Mouse (Mus musculus) E14TG2a.4 (cell line): ENCODE results near the gene Lypd6.

Source experiments
- H3K27me3 ChIP-seq: 2 replicates; pipeline ENCODE4 v1.6.1; 2014; ENCODE audit warnings: low read length, control low read depth; ENCODE audit not compliant: insufficient read depth
- H3K36me3 ChIP-seq: 2 replicates; pipeline ENCODE4 v1.6.1; 2014; ENCODE audit warnings: low read length, control low read depth; ENCODE audit not compliant: insufficient read depth
- H3K4me1 ChIP-seq: replicated peaks from 2 replicates; pipeline ENCODE4 v1.6.1; 2014; ENCODE audit warnings: low read depth, low read length, control low read depth
- H3K4me3 ChIP-seq: replicated peaks from 2 replicates; pipeline ENCODE4 v1.5.1; 2014; ENCODE audit warnings: mild to moderate bottlenecking, low read length
- H3K9me3 ChIP-seq: 2 replicates; pipeline ENCODE4 v1.6.1; 2014; ENCODE audit warnings: low read length, control low read depth
- CTCF ChIP-seq: conservative IDR thresholded peaks from 2 replicates; pipeline ENCODE4 v1.5.1; 2014; ENCODE audit warnings: low read length
- NANOG ChIP-seq: IDR thresholded peaks from 2 replicates; pipeline ENCODE4 v1.6.1; 2014; ENCODE audit warnings: borderline replicate concordance, low read length, mixed read lengths
- POU5F1 ChIP-seq: IDR thresholded peaks from 2 replicates; pipeline ENCODE4 v1.6.1; 2014; ENCODE audit warnings: low read length, borderline replicate concordance

Lypd6 gene

DNA sequence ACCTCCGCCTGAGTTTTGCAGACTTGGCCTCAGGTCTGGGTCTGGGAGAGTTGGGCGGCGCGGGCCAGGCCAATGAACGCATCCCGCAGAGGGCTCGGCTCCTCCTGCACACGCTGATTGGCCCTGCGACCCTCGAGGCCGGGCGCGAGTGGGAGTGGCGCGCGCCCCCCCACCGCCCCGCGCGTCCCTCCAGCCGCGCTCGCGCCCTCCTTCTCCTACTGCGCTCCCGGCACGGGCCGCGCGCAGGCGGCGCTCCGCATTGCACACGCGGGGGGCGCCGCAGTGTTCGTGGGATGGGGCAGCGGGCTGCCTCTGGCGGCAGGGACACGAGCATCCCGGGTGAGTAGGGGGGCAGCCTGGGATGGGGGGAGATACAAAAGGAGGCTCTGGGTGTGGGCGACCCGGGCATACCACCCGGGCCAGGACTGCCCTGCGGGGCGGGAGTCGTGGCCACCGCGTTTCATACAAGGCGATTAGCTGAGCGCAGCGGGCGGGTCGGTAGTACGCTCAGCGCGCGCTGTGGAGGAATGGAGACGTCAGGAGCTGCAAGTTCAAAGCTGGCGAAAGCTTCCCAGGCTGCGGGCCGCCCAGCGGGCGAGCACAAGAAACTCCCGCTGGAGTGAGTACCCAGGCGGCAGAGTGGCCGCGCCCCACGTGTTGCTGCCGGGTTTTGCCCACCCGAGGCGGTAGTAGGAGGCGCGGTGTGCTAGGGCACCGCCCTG is at the start of gene Lypd6:
Lypd6 (plus strand) TSS at position 184 of the 722 bp plus-strand sequence.
- no peak for TF ChIP-seq CTCF
- no peak for TF ChIP-seq POU5F1
- H3K27me3 ChIP-seq, result peaks cover 34% of the 10 kb centered on the region

DNA sequence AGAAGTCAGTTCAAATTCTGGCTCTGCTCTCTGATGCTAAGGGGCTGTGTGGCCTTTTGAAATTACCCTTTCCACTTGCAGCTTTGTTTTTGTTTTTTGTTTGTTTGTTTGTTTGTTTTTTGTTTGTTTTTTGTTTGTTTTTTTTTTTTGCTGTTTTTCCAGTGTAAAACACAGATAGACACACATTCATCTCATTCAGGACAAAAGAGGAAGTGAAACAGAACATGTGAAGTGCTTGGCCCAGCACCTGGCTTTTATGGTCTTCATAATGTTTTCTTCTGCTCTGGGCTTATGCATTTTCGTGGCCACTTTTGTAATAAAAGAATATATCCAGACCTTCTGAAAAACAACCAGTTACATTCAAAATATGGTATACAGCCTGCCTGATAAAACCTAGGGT is 46.8 kb upstream of the Lypd6 start:
- no peak overlapping the region for H3K4me3 ChIP-seq

More for the DNA sequence above, at the start of gene Lypd6:
- Histone ChIP-seq H3K4me1 (peaks cover 12% of the 10 kb centered on the region), H3K9me3 (no peaks in the 10 kb centered on the region), H3K4me3 (peak within 1 kb of the TSS; percentile 92), H3K36me3 (no peaks in the 10 kb centered on the region)

DNA sequence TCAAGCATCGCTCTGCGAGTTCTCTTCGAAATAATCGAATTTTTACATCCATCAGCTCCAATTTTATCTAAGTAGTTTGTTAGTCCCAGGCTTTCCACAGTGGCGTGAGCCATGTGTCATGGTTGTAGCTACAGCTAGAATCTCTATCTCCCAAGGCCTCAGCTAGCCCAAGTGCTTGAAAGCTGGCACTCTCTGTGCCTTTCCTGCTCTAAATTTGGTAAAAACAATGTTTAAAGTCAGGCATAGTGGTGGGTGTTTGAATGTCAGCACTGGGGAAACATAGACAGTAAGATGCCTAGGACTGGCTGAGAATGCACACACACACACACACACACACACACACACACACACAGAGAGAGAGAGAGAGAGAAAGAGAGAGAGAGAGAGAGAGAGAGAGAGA is 40.7 kb upstream of the Lypd6 start:
- H3K36me3 ChIP-seq, result no peaks in the 10 kb centered on the region
- TF ChIP-seq CTCF, result no peak
- TF ChIP-seq NANOG, result no peak
- no peak for TF ChIP-seq POU5F1
- no peak overlapping the region for H3K4me3 ChIP-seq
- no peaks in the 10 kb centered on the region for H3K27me3 ChIP-seq
- H3K9me3 ChIP-seq, result no peaks in the 10 kb centered on the region
- H3K4me1 ChIP-seq, result peaks cover 3% of the 10 kb centered on the region

More for the DNA sequence above, 46.8 kb upstream of the Lypd6 start:
- no peak for TF ChIP-seq CTCF
- TF ChIP-seq NANOG, result no peak
- TF ChIP-seq POU5F1, result no peak
- H3K36me3 ChIP-seq, result no peaks in the 10 kb centered on the region
- H3K9me3 ChIP-seq, result no peaks in the 10 kb centered on the region
- H3K4me1 ChIP-seq, result peaks cover 14% of the 10 kb centered on the region
- H3K27me3 ChIP-seq, result no peaks in the 10 kb centered on the region

DNA sequence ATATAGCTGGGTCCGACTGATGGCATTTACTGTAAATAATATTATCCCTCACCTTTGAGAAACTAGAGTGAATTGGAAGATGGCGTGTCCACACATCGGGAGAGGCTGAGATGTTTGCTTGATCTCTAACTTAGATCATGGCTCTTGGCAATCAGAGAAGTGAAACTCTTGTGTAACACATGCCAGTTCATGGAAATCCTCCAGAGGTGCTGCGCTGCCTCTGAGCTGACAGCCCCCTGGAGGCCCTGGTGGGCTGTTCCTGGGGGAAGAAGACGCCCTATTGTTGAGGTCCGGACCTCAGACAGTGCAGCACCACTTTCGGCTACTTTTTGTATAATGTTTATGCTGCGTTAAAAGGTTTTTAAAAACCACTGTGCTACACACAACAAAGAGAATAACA is 37.3 kb upstream of the Lypd6 start:
- H3K4me1 ChIP-seq, result no peaks in the 10 kb centered on the region
- no peaks in the 10 kb centered on the region for H3K36me3 ChIP-seq
- H3K9me3 ChIP-seq, result no peaks in the 10 kb centered on the region
- TF ChIP-seq CTCF, result no peak
- no peak for TF ChIP-seq NANOG
- TF ChIP-seq POU5F1, result no peak
- no peaks in the 10 kb centered on the region for H3K27me3 ChIP-seq
- H3K4me3 ChIP-seq, result no peak overlapping the region

DNA sequence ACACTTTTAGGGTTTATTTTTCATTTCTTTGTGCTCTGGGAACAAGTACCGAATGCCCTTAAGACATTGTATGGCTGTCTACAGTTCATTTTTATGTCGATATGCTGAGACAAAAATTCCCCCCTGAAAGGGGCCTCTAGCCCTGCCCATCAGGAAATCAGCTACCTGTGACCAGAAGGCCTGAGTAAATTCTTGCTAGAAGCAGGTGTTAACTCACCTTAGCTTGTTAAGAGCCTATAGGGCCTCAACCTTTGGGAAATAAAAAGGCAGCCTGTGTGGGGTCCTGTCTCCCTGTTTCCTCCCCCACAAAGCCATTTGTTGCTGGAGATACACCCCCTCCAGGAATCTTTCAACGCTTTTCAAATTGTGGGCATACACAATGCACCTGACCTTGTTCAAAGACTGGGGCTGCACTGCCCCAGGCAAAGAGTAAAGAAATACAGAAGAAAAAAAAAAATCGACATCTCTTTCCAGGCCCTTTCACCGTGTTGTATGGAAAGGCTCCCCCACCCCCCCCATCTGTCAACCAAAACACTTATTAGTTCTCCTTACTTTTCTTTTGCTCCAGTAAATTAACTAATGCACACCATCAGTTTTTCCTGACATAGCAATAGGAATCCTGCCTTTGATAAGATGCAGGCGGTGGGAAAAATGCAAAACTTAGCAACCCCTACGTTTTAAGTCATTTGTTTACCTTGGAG is 21.9 kb upstream of the Lypd6 start:
- Histone ChIP-seq H3K36me3 (no peaks in the 10 kb centered on the region), H3K27me3 (no peaks in the 10 kb centered on the region), H3K4me3 (no peak overlapping the region), H3K9me3 (no peaks in the 10 kb centered on the region), H3K4me1 (peaks cover 20% of the 10 kb centered on the region)
- TF ChIP-seq NANOG, result no peak

DNA sequence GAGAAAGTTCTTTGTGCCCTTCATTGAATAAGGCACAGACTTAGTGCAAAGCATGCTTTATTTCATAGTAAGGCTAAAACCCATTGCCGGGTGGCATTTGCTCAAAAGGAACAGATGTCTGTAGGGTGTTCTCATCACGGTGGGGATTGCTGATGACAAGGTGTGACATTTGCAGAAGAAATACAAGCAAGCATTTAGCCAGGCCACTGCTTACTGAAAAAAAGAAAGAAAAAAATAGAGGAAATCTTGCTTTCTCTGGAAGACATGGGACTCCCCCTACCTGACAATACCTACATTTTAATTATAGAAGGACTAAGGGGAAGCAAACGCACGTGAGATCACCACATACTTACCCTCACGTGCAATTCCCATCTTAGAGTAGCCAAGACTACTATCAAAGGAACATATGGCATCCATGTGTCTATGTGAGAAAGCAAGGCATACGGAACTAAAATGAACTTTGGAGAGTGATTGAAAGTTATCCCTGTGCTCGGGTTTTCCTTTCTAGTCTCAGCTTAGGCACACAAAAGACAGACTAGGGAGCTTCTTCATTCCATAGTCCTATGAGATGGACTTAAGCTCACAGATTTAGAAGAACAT is 21.3 kb upstream of the Lypd6 start:
- Histone ChIP-seq H3K4me1 (peaks cover 20% of the 10 kb centered on the region), H3K9me3 (no peaks in the 10 kb centered on the region), H3K27me3 (no peaks in the 10 kb centered on the region), H3K4me3 (no peak overlapping the region), H3K36me3 (no peaks in the 10 kb centered on the region)
- TF ChIP-seq POU5F1 (no peak), NANOG (no peak), CTCF (no peak)

DNA sequence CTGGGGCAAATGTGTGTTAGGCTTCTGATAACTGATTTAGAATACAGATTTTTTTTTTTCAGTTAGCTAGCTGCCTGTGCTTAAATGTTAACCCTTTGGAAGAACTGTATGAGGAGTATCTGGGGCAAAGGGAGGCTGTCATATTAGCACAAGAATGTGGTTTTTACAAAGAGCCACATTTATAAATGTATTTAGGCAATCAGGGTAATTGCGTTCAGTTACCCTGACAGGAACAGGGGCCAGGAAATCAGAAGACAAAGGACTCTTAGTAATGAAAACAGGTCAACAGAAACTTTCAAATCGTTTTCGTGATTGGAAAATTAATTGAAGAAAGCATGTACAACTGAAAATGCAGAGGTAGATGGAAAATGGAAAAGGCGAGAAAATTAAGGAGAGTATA is 20.4 kb upstream of the Lypd6 start:
- Histone ChIP-seq H3K4me3 (no peak overlapping the region), H3K36me3 (no peaks in the 10 kb centered on the region), H3K4me1 (peaks cover 20% of the 10 kb centered on the region), H3K9me3 (no peaks in the 10 kb centered on the region), H3K27me3 (no peaks in the 10 kb centered on the region)
- no peak for TF ChIP-seq POU5F1
- TF ChIP-seq CTCF, result no peak
- no peak for TF ChIP-seq NANOG

DNA sequence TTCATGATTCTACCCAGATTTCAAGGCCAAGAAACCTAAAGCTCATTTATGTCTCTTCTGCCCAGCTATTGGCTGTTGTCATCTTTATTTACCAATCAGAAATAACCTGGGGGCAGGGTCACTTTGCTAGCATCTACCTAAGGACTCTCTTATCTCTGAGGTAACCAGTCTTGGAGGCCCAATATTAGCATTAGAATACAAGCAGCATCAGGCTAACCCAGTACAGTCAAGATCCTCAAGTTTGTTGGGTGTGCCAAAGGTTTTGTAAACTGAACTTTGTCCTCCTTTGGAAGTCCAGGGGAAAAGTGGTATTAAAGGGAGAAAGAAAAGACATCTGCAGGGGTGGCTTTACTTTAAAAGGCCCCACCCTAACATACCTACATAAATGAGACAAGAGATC is 17.8 kb upstream of the Lypd6 start:
- Histone ChIP-seq H3K9me3 (no peaks in the 10 kb centered on the region), H3K27me3 (no peaks in the 10 kb centered on the region), H3K36me3 (no peaks in the 10 kb centered on the region), H3K4me1 (peaks cover 20% of the 10 kb centered on the region), H3K4me3 (no peak overlapping the region)
- TF ChIP-seq POU5F1 (no peak), NANOG (no peak), CTCF (no peak)
